Comparison of ENCODE assay signal across 1 mouse cellular context in the genomic region with DNA sequence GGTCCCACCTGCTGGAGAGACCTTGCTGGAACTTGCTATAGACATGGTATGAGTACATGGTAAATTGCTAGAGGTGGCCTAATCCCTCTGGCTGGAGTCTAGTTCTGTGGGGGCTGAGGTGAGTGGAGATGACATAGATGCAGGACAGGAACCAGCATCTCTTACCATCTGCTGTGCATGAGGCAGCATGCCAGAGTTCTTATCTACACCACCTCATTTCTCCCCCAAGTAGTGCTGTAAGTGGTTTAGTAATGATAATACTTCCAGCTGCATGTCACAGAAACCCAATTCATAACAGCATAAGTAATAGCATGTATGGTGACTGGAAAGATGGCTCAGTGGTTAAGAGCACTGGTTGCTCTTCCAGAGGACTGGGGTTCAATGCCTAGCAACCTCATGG.
A peak's percentile ranks its signal among the peaks of the same experiment; 100 is the strongest.
TF ChIP-seq lines count a peak whose summit lies in the region.

No protein-coding gene starts in this region.

TF ChIP-seq in MEL, 35 proteins besides CTCF, POLR2A, EP300 and RAD21 (continued from another document):
- peak; percentile 89 for TF ChIP-seq RCOR1 (IDR thresholded peaks at IDR 0.05; ENCODE audit: low read depth, low read length)
- TF ChIP-seq ZNF384 (IDR thresholded peaks at IDR 0.05; ENCODE audit: low read depth, low read length), result no peak
- TF ChIP-seq MYB (IDR thresholded peaks at IDR 0.05; ENCODE audit: low read depth, low read length), result no peak
- TF ChIP-seq USF1 (IDR thresholded peaks at IDR 0.05; ENCODE audit: low read depth, low read length), result no peak
- peak; percentile 79; the same call in 1 of the 2 replicates for TF ChIP-seq MYC (IDR thresholded peaks at IDR 0.05; ENCODE audit: low read depth, low read length)
